Mouse (Mus musculus) neural tube, postnatal 0 days (tissue): Measurements from ENCODE around the gene Ctdsp2. TPM values are rescaled to one million over a fixed set of nuclear protein-coding genes. Genes with fewer than 3 reads are reported as not detected.

ENCODE experiments used
- microRNA counts: library from miRNA; unstranded; fragments of <30 nt; microRNA quantifications from one replicate; lab custom pipeline; 2015
- microRNA-seq: library from miRNA; unstranded; fragments of <30 nt; microRNA quantifications from one replicate; pipeline ENCODE4, GENCODE M21; 2016
- polyA plus RNA-seq: library from polyadenylated mRNA; unstranded; fragments of >200 nt; fragmentation: Nextera tagmentation; extraction: Ambion mirVana; gene quantifications from 2 replicates; pipeline ENCODE4 v1.2.1, GENCODE M21; 2015

The Ctdsp2 gene
- polyA plus RNA-seq = 18.3 and 19.0 TPM in 2 replicates

GRCm38 (mm10) chr10:126978277-126978994 is at the start of gene Ctdsp2:
Gene Ctdsp2, plus strand, starts transcription at chr10:126978717.

DNA sequence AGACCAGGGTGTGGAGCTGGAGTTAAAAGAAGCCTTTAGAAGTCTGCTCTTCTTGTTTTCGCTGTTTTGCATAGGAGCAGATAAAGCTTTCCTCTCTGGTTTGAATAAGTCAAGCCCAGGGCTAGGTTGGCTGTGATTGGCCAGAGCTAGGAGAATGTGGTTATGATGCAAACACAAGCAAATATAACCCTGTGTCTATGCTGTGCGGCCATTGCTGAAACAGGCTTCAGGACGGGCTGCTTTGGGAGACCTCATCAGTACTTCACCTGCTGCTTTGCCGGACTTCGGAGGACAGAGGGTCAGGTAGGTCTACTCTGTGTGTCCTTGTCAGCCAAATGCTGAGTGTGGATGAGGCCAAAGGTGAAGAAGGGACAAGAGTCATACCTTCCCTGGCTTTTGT is 22.0 kb downstream of the Ctdsp2 start, which contains the start of gene Avil:
Gene Avil, plus strand, starts transcription at position 181 of the 400 bp plus-strand sequence.

DNA sequence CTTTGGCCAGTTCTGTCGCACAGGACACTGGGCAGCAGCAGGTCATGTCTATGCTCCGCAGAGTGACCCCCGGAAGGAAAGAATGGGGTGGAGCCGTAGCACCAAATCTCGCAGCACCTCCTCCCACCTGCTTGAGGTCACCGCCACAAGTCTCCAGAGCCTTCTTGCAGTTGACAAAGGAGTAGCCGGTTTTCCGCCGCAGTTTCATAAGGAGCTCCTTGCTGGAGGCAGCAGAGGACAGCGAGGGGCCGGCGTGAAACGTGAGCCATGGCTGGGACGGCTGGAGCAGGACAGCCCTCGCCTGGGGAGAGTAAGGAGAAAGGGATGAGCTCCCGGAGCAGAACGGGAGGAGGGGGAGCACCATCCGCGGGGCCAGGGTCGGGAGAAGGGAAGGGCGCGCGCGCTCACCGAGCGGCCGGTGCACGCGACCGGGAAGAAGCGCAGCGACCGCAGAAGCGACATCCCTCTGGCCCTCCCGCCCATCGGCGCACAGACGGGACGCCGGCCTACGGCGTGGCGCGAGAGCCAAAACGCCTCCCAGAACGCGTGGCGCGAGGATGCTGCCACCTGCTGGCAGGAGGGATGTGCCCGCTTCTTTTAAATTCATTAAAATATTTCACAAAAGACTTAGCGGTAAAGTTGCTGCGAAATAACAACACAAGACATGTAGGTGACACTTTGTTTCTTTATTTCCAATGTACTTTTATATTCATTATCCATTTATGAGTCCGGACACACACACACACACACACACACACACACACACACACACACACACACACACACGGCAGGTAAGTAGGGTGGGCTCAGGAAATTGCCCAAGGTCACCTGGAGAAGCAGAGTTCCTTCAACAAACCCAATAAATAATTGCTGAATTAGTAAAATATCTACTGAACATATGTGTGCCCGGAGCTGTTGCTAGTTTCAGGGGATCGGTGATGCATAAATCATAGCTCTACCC is 52.1 kb downstream of the Ctdsp2 start, which contains the start of gene Tsfm:
Gene Tsfm, minus strand, starts transcription at position 505 of the 961 bp plus-strand sequence.

DNA sequence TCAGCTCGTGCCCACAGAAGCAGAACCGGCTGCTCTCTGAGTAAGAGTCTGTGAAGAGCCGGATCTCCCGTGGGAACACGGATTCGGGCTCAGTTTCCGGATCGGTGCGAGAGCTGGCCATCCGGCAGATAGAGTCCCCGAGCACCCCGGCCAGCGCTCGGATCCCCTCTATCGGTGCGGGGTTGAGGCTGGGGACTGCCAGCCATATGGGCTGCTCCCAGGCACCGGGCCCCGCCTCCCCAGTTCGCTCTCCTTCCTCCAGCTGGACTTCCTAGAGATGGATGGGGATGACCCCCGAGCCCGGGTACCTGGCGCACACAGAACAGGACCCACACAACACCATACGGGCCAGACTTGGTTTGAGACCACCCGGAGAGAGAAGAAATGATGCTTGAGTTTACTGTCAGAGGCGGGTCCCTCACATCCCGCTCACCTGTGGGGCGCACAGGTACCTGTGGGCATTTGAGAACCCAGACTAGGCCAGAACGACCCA is 62.8 kb downstream of the Ctdsp2 start, which contains the start of the genes Mettl1 and Eef1akmt3:
Gene Mettl1, plus strand, starts transcription at position 141 of the 493 bp plus-strand sequence.
Gene Eef1akmt3, minus strand, starts transcription at position 240 of the 493 bp plus-strand sequence.

DNA sequence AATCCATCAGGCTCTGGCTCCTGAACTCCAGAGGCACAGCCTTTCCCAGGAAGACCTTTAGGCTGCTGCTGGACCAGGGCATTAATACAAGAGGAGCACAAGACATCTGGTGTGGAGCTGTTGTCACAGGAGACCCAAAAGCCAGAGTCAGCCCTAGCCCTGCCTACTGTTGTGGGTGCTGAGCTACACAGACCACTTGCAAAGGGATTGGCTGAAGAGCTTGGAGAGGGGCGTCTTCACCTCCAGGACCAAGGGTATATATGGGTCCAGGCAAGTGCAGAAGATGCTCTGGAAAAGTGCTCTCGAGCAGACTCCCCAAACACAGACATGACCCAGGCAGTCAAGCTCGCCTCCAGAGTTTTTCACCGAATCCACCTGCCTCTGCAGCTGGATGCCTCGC is 69.4 kb downstream of the Ctdsp2 start, which contains the start of gene Cyp27b1:
Gene Cyp27b1, plus strand, starts transcription at position 297 of the 400 bp plus-strand sequence.

MicroRNAs within 50 kb of the gene (microRNA counts, 519-probe panel; counts per million panel counts)
- microRNA mmu-miR-26a (lab: Ali Mortazavi, UCI) (3,241 counts per million, percentile 18 among the panel's probes with 10 or more counts), microRNA mmu-miR-546 (lab: Ali Mortazavi, UCI) (40.5 counts per million)

Small RNA genes lying within 50 kb of the gene (microRNA-seq; reads per million reads assigned to microRNA genes)
- gene Mir26a-2 = 27.0 reads per million, percentile 30 among the genes with 10 or more reads in this experiment
- not detected for gene Mir546

Other genes starting within 250 kb of the Ctdsp2 start
- 19.0 and 22.1 TPM in 2 replicates for gene Atp23, start 77.4 kb upstream of the Ctdsp2 start, polyA plus RNA-seq
- 0.85 and 10.5 TPM in 2 replicates for gene Avil, start 22.0 kb downstream of the Ctdsp2 start, polyA plus RNA-seq
- 67.5 and 74.2 TPM in 2 replicates for gene Tsfm, start 52.1 kb downstream of the Ctdsp2 start, polyA plus RNA-seq
- gene Mettl1, start 62.7 kb downstream of the Ctdsp2 start, polyA plus RNA-seq = 25.1 and 25.4 TPM in 2 replicates
- gene Eef1akmt3, start 62.8 kb downstream of the Ctdsp2 start, polyA plus RNA-seq = 0.21 and 0.43 TPM in 2 replicates
- 0.22 TPM in 1 of 2 replicates, not detected in the other for gene Cyp27b1, start 69.5 kb downstream of the Ctdsp2 start, polyA plus RNA-seq
- gene March9, start 81.5 kb downstream of the Ctdsp2 start, polyA plus RNA-seq = 10.5 and 10.6 TPM in 2 replicates
- gene Cdk4, start 84.8 kb downstream of the Ctdsp2 start, polyA plus RNA-seq = 374 and 389 TPM in 2 replicates
- 114 TPM in 2 replicates for gene Tspan31, start 91.5 kb downstream of the Ctdsp2 start, polyA plus RNA-seq
- 5.2 and 6.2 TPM in 2 replicates for gene Agap2, start 96.6 kb downstream of the Ctdsp2 start, polyA plus RNA-seq
- 115 and 116 TPM in 2 replicates for gene Os9, start 142.4 kb downstream of the Ctdsp2 start, polyA plus RNA-seq
- gene B4galnt1, start 186.5 kb downstream of the Ctdsp2 start, polyA plus RNA-seq = 66.8 and 76.6 TPM in 2 replicates
- 0.72 and 1.1 TPM in 2 replicates for gene Slc26a10, start 201.9 kb downstream of the Ctdsp2 start, polyA plus RNA-seq
- gene Arhgef25, start 211.4 kb downstream of the Ctdsp2 start, polyA plus RNA-seq = 25.7 and 26.8 TPM in 2 replicates
- gene Dtx3, start 217.0 kb downstream of the Ctdsp2 start, polyA plus RNA-seq = 168 and 199 TPM in 2 replicates
- 17.1 and 19.0 TPM in 2 replicates for gene Pip4k2c, start 232.9 kb downstream of the Ctdsp2 start, polyA plus RNA-seq